Mouse (Mus musculus): ENCODE data around the gene Tssk1. TPM values are rescaled to one million over a fixed set of nuclear protein-coding genes. Genes with fewer than 3 reads are reported as not detected.

The Tssk1 gene
- polyA plus RNA-seq, 1 experiment from 2014 or later = 0.04 TPM

- H3K36me3 ChIP-seq (replicated peaks; ENCODE audit: insufficient read depth, low read length) = peaks cover 74% of the 10 kb centered on the region
- WGBS (ENCODE audit: insufficient replicate concordance) = 88% methylated on average over 7 of the region's 7 CpGs
- DNase-seq = no peak
Observed at GRCm38 (mm10) chr16:17857157-17857556, 36.9 kb upstream of the Tssk1 start.

GRCm38 (mm10) chr16:17858592-17858991 lies 35.4 kb upstream of the Tssk1 start:
- Histone ChIP-seq H3K9ac (replicated peaks) (no peak overlapping the region), H3K27ac (ENCODE audit: low read depth) (no peak overlapping the region), H3K4me2 (ENCODE audit: low read depth, low read length) (no peak overlapping the region), H3K36me3 (replicated peaks; ENCODE audit: insufficient read depth, low read length) (peaks cover 68% of the 10 kb centered on the region), H3K4me3 (ENCODE audit: low read depth, low read length) (no peak overlapping the region), H3K27me3 (ENCODE audit: insufficient read depth, low read length) (no peaks in the 10 kb centered on the region), H3K4me1 (ENCODE audit: insufficient read depth) (no peaks in the 10 kb centered on the region), H3K9me3 (ENCODE audit: low read length) (no peaks in the 10 kb centered on the region)
- DNase-seq = peak; percentile 48
- no peak for ATAC-seq
- peak; percentile 75 for TF ChIP-seq CTCF (IDR thresholded peaks at IDR 0.05; ENCODE audit: low read depth)
- TF ChIP-seq EP300 (IDR thresholded peaks at IDR 0.05; ENCODE audit: low read depth) = no peak

More at GRCm38 (mm10) chr16:17857157-17857556, 36.9 kb upstream of the Tssk1 start:
- TF ChIP-seq CTCF (IDR thresholded peaks at IDR 0.05; ENCODE audit: low read depth) = no peak
- TF ChIP-seq EP300 (IDR thresholded peaks at IDR 0.05; ENCODE audit: low read depth) = no peak
- Histone ChIP-seq H3K9me3 (ENCODE audit: low read length) (no peaks in the 10 kb centered on the region), H3K4me1 (ENCODE audit: insufficient read depth) (no peaks in the 10 kb centered on the region), H3K27me3 (ENCODE audit: insufficient read depth, low read length) (no peaks in the 10 kb centered on the region), H3K4me3 (ENCODE audit: low read depth, low read length) (no peak overlapping the region), H3K9ac (replicated peaks) (no peak overlapping the region), H3K27ac (ENCODE audit: low read depth) (no peak overlapping the region), H3K4me2 (ENCODE audit: low read depth, low read length) (no peak overlapping the region)
- no peak for ATAC-seq

GRCm38 (mm10) chr16:17865293-17865692 lies 28.7 kb upstream of the Tssk1 start:
- Histone ChIP-seq H3K9ac (replicated peaks) (no peak overlapping the region), H3K4me1 (ENCODE audit: insufficient read depth) (peaks cover 3% of the 10 kb centered on the region; the same call in 1 of the 2 replicates), H3K36me3 (replicated peaks; ENCODE audit: insufficient read depth, low read length) (peaks cover 22% of the 10 kb centered on the region), H3K9me3 (ENCODE audit: low read length) (no peaks in the 10 kb centered on the region), H3K4me2 (ENCODE audit: low read depth, low read length) (no peak overlapping the region), H3K27me3 (ENCODE audit: insufficient read depth, low read length) (no peaks in the 10 kb centered on the region), H3K27ac (ENCODE audit: low read depth) (no peak overlapping the region), H3K4me3 (ENCODE audit: low read depth, low read length) (no peak overlapping the region)
- DNase-seq (no peak), ATAC-seq (no peak)
- WGBS (ENCODE audit: insufficient replicate concordance) = 35% methylated on average over 2 of the region's 2 CpGs
- TF ChIP-seq EP300 (IDR thresholded peaks at IDR 0.05; ENCODE audit: low read depth) = no peak
- TF ChIP-seq CTCF (IDR thresholded peaks at IDR 0.05; ENCODE audit: low read depth) = no peak

GRCm38 (mm10) chr16:17865770-17866169 lies 28.3 kb upstream of the Tssk1 start:
- ATAC-seq (peak; percentile 63), DNase-seq (no peak)
- H3K4me1 ChIP-seq (ENCODE audit: insufficient read depth) = peaks cover 3% of the 10 kb centered on the region; the same call in 1 of the 2 replicates
- H3K27me3 ChIP-seq (ENCODE audit: insufficient read depth, low read length) = no peaks in the 10 kb centered on the region
- H3K9me3 ChIP-seq (ENCODE audit: low read length) = no peaks in the 10 kb centered on the region
- H3K36me3 ChIP-seq (replicated peaks; ENCODE audit: insufficient read depth, low read length) = peaks cover 18% of the 10 kb centered on the region
- TF ChIP-seq CTCF (IDR thresholded peaks at IDR 0.05; ENCODE audit: low read depth) (no peak), EP300 (IDR thresholded peaks at IDR 0.05; ENCODE audit: low read depth) (no peak)
- H3K9ac ChIP-seq (replicated peaks) = no peak overlapping the region
- H3K27ac ChIP-seq (ENCODE audit: low read depth) = no peak overlapping the region
- H3K4me2 ChIP-seq (ENCODE audit: low read depth, low read length) = no peak overlapping the region
- WGBS (ENCODE audit: insufficient replicate concordance) = 58% methylated on average over 6 of the region's 6 CpGs
- no peak overlapping the region for H3K4me3 ChIP-seq (ENCODE audit: low read depth, low read length)

DNA sequence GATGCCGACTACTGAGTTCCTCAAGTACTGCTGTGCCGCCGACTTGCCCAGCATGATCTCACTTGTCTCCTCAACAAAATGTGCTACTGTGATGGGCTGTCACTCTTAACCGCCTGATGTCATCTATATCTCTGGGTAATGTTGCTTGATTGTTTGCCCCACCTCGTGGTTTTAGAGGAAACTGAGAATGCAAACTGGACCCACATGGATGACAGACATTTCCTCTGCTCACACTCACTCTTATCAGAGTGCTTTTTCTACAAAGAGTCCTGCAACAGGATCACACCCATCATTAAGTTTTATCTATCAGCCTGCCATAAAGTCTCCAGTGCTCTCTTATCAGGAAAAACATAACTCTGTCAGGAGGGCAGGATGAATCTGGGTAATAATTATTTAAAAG lies 22.8 kb upstream of the Tssk1 start:
- Histone ChIP-seq H3K36me3 (replicated peaks; ENCODE audit: insufficient read depth, low read length) (peaks cover 17% of the 10 kb centered on the region), H3K27ac (ENCODE audit: low read depth) (no peak overlapping the region), H3K9me3 (ENCODE audit: low read length) (no peaks in the 10 kb centered on the region), H3K27me3 (ENCODE audit: insufficient read depth, low read length) (no peaks in the 10 kb centered on the region), H3K4me1 (ENCODE audit: insufficient read depth) (0 out of 2 replicates have a peak, but pooled peaks cover 4% of the 10 kb centered on the region), H3K4me2 (ENCODE audit: low read depth, low read length) (no peak overlapping the region), H3K4me3 (ENCODE audit: low read depth, low read length) (no peak overlapping the region), H3K9ac (replicated peaks) (no peak overlapping the region)
- no peak for TF ChIP-seq CTCF (IDR thresholded peaks at IDR 0.05; ENCODE audit: low read depth)
- peak; percentile 35; the same call in 1 of the 2 replicates for TF ChIP-seq EP300 (IDR thresholded peaks at IDR 0.05; ENCODE audit: low read depth)
- WGBS (ENCODE audit: insufficient replicate concordance) = 56% methylated on average over 5 of the region's 5 CpGs
- ATAC-seq (no peak), DNase-seq (no peak)

DNA sequence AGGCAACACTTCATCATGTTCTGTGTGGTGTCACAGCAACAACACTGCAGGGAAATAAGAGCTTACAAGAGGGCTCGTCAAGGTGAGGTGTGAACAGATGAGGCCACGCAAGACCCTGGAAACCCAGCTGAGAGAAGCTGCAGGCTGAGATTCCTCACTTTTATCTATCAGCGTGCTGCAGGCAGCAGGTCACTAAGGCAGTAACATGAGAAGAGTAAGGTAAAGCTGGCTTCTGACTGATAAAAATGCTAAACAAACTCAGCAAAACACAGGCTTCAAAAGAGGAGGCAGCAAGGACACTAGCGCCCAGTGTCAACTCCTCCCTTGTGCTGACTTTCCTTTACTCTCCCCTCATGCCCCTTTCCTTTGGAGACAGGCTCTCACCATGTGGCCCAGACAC lies 21.0 kb upstream of the Tssk1 start:
- Histone ChIP-seq H3K27ac (ENCODE audit: low read depth) (no peak overlapping the region), H3K4me3 (ENCODE audit: low read depth, low read length) (no peak overlapping the region), H3K9me3 (ENCODE audit: low read length) (no peaks in the 10 kb centered on the region), H3K4me2 (ENCODE audit: low read depth, low read length) (no peak overlapping the region), H3K9ac (replicated peaks) (no peak overlapping the region), H3K4me1 (ENCODE audit: insufficient read depth) (0 out of 2 replicates have a peak, but pooled peaks cover 4% of the 10 kb centered on the region), H3K27me3 (ENCODE audit: insufficient read depth, low read length) (no peaks in the 10 kb centered on the region), H3K36me3 (replicated peaks; ENCODE audit: insufficient read depth, low read length) (peaks cover 19% of the 10 kb centered on the region)
- 51% methylated on average over 4 of the region's 4 CpGs for WGBS (ENCODE audit: insufficient replicate concordance)
- DNase-seq = no peak
- ATAC-seq = peak; percentile 19; the same call in 1 of the 2 replicates
- TF ChIP-seq CTCF (IDR thresholded peaks at IDR 0.05; ENCODE audit: low read depth) = no peak
- TF ChIP-seq EP300 (IDR thresholded peaks at IDR 0.05; ENCODE audit: low read depth) = no peak

DNA sequence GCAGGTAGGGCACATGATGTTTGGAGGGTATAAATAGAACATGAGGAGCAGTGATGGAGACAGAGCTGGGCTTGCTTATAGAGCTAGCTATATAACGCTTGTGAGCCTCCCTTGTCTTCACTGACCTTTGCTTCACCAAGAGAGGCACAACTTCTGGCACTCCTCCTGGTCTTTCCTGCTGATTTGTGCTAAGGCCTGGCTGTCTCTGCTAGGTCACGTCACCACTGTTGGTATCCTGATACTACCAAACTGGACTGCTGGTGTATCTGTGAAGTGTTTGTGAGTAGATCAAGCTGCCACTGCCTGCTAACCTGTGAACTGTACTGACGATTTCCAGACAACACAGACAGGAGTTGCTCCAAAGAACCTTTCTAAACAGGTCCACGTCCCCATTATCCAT lies 18.8 kb upstream of the Tssk1 start:
- Histone ChIP-seq H3K4me2 (ENCODE audit: low read depth, low read length) (no peak overlapping the region), H3K27me3 (ENCODE audit: insufficient read depth, low read length) (no peaks in the 10 kb centered on the region), H3K36me3 (replicated peaks; ENCODE audit: insufficient read depth, low read length) (peaks cover 14% of the 10 kb centered on the region), H3K27ac (ENCODE audit: low read depth) (no peak overlapping the region), H3K4me1 (ENCODE audit: insufficient read depth) (peaks cover 8% of the 10 kb centered on the region; the same call in 1 of the 2 replicates), H3K9me3 (ENCODE audit: low read length) (no peaks in the 10 kb centered on the region), H3K9ac (replicated peaks) (no peak overlapping the region), H3K4me3 (ENCODE audit: low read depth, low read length) (no peak overlapping the region)
- DNase-seq (no peak), ATAC-seq (no peak)
- WGBS (ENCODE audit: insufficient replicate concordance) = 70% methylated on average over 4 of the region's 4 CpGs
- TF ChIP-seq CTCF (IDR thresholded peaks at IDR 0.05; ENCODE audit: low read depth) = no peak
- TF ChIP-seq EP300 (IDR thresholded peaks at IDR 0.05; ENCODE audit: low read depth) = no peak
